Mouse (Mus musculus) ES-E14 (cell line): ENCODE data around the gene Rps8.

Experiments used
- HCFC1 ChIP-seq: IDR thresholded peaks from 2 replicates; pipeline ENCODE4 v1.6.1; 2012; ENCODE audit warnings: low read length, inconsistent platforms, borderline replicate concordance; ENCODE audit not compliant: insufficient read depth
- ZC3H11A ChIP-seq: IDR thresholded peaks from 2 replicates; pipeline ENCODE4 v1.6.1; 2012; ENCODE audit warnings: low read depth, mild to moderate bottlenecking, inconsistent platforms, low read length, borderline replicate concordance

GRCm38 (mm10) chr4:117159666-117160065 is 3.6 kb upstream of the Rps8 start:
- TF ChIP-seq ZC3H11A (no peak), HCFC1 (no peak)
